Mouse (Mus musculus): ENCODE results near the gene Cep41. TPM values are rescaled to one million over a fixed set of nuclear protein-coding genes. Genes with fewer than 3 reads are reported as not detected.
A peak's percentile ranks its signal among the peaks of the same experiment; 100 is the strongest.

Gene Cep41
- total and polyA plus RNA-seq, 2 experiments from 2014 or later, result 4.7 to 5.7 TPM

DNA sequence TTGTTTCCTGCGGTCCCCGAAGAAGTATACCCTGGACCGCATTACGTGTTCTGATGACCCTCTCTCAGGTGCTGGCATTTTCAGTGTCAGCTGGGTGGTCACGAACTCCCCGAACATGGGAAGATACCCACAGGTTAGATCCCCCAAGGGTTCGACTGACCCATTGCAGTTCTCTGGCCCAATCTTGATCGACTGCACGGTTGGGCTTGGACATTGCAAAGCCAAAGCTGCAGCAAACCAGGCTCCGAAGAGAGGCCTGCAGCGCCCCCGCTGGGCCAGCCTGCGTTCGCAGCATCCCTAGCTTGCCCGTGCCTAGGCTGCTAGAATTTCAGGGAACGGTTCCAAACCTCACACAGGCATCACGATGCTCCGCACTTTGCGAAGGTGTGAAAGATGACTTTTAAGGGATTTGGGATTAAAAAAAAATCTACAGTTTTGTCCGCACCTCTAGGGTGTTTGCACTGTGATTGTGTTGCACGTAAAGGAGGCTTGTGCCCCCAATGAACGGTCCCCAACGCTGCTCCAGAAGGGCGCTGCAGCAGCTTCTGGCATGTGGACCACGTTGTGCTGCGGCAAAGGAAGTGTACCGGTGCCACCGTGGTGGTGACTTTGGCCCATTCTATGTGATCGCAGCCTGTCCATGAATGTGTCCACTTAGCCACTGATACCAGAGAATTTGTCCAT lies 43.5 kb upstream of the Cep41 start:
- Histone ChIP-seq H3K27ac (ENCODE audit: low read depth) (peak overlapping the region; percentile 85), H3K9me3 (replicated peaks; ENCODE audit: control insufficient read depth, low read length) (peaks cover 22% of the 10 kb centered on the region), H3K36me3 (replicated peaks; ENCODE audit: control insufficient read depth, insufficient read depth, low read length) (peaks cover 3% of the 10 kb centered on the region; the same call in 1 of the 2 replicates), H3K27me3 (ENCODE audit: control insufficient read depth, insufficient read depth, low read length) (no peaks in the 10 kb centered on the region), H3K4me3 (ENCODE audit: low read depth, low read length) (peak overlapping the region; percentile 69), H3K9ac (replicated peaks; ENCODE audit: low read depth, low read length) (no peak overlapping the region), H3K4me1 (ENCODE audit: control insufficient read depth, insufficient read depth) (no peaks in the 10 kb centered on the region), H3K4me2 (ENCODE audit: low read depth, low read length) (peak overlapping the region; percentile 54)
- peak; percentile 73 for TF ChIP-seq CTCF (IDR thresholded peaks at IDR 0.05; ENCODE audit: low read depth)
- TF ChIP-seq EP300 (IDR thresholded peaks at IDR 0.05; ENCODE audit: low read depth), result peak; percentile 13; the same call in 1 of the 2 replicates
- peak; percentile 81 for ATAC-seq (ENCODE audit: insufficient read depth, low read depth)
- DNase-seq (ENCODE audit: low spot score), result peak; percentile 82
- WGBS, result 47% methylated on average over 29 of the region's 29 CpGs

DNA sequence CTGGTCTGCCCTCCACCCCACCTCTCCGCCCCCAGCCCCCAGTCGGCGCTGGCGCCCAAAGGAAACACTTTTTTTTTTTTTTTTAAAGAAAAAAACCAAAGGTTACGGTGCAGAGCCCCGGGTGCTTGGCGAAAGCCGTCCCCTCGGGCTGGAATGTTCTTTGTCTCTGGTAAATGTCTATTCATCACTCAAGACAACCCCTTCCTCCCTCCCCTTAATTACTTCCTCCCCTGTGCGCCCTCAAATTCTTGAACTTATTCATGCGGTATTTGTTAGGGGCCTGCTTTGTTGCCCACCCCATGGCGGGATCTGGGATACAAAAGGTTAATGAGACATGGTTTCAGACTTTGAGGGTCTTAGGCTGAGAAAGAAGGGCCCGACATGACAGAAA lies 42.8 kb upstream of the Cep41 start:
- Histone ChIP-seq H3K36me3 (replicated peaks; ENCODE audit: control insufficient read depth, insufficient read depth, low read length) (no peaks in the 10 kb centered on the region), H3K27ac (ENCODE audit: low read depth) (peak overlapping the region; percentile 85), H3K27me3 (ENCODE audit: control insufficient read depth, insufficient read depth, low read length) (no peaks in the 10 kb centered on the region), H3K9me3 (replicated peaks; ENCODE audit: control insufficient read depth, low read length) (peaks cover 22% of the 10 kb centered on the region), H3K4me2 (ENCODE audit: low read depth, low read length) (peak overlapping the region; percentile 54), H3K4me1 (ENCODE audit: control insufficient read depth, insufficient read depth) (no peaks in the 10 kb centered on the region), H3K9ac (replicated peaks; ENCODE audit: low read depth, low read length) (peak overlapping the region; percentile 22; the same call in 1 of the 2 replicates), H3K4me3 (ENCODE audit: low read depth, low read length) (peak overlapping the region; percentile 69)
- WGBS, result 48% methylated on average over 13 of the region's 13 CpGs
- DNase-seq (ENCODE audit: low spot score), result no peak
- no peak for TF ChIP-seq EP300 (IDR thresholded peaks at IDR 0.05; ENCODE audit: low read depth)
- no peak for TF ChIP-seq CTCF (IDR thresholded peaks at IDR 0.05; ENCODE audit: low read depth)
- ATAC-seq (ENCODE audit: insufficient read depth, low read depth), result no peak

DNA sequence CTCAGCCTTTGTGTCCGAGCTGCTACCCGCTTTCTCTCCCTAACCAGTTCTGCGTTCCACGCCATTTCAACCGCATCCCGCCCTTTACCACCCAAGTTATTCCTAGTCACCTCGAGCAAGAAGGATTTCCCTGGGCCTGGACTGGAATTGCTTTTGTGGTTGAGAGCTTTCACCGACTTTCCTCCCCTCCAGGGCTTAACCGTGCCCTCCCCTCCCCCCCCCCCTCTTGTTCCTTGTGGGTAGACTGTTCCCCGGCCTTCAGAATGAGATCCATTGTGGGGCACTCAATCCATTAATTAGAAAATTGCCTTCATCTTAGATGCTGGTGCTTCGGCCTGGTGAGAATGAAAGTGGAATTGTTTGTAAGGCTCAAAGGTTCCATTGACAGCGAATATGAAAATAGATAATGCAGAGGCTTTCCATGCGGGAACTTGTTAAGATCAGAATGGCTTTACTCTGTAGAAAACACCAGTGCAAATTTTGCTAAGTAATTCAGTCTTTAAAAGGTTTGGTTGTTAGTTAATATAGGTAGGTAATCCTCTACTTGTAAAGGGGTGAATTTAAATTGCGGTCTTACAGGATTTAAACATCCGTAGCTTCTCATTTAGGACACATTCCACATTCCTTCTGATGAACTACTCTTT lies 42.3 kb upstream of the Cep41 start:
- 52% methylated on average over 15 of the region's 15 CpGs for WGBS
- Histone ChIP-seq H3K4me2 (ENCODE audit: low read depth, low read length) (peak overlapping the region; percentile 54), H3K9ac (replicated peaks; ENCODE audit: low read depth, low read length) (peak overlapping the region; percentile 49), H3K4me3 (ENCODE audit: low read depth, low read length) (peak overlapping the region; percentile 69), H3K27me3 (ENCODE audit: control insufficient read depth, insufficient read depth, low read length) (no peaks in the 10 kb centered on the region), H3K4me1 (ENCODE audit: control insufficient read depth, insufficient read depth) (no peaks in the 10 kb centered on the region), H3K36me3 (replicated peaks; ENCODE audit: control insufficient read depth, insufficient read depth, low read length) (no peaks in the 10 kb centered on the region), H3K9me3 (replicated peaks; ENCODE audit: control insufficient read depth, low read length) (peaks cover 22% of the 10 kb centered on the region), H3K27ac (ENCODE audit: low read depth) (peak overlapping the region; percentile 85)
- ATAC-seq (ENCODE audit: insufficient read depth, low read depth), result no peak
- no peak for DNase-seq (ENCODE audit: low spot score)
- TF ChIP-seq EP300 (IDR thresholded peaks at IDR 0.05; ENCODE audit: low read depth) (no peak), CTCF (IDR thresholded peaks at IDR 0.05; ENCODE audit: low read depth) (no peak)

DNA sequence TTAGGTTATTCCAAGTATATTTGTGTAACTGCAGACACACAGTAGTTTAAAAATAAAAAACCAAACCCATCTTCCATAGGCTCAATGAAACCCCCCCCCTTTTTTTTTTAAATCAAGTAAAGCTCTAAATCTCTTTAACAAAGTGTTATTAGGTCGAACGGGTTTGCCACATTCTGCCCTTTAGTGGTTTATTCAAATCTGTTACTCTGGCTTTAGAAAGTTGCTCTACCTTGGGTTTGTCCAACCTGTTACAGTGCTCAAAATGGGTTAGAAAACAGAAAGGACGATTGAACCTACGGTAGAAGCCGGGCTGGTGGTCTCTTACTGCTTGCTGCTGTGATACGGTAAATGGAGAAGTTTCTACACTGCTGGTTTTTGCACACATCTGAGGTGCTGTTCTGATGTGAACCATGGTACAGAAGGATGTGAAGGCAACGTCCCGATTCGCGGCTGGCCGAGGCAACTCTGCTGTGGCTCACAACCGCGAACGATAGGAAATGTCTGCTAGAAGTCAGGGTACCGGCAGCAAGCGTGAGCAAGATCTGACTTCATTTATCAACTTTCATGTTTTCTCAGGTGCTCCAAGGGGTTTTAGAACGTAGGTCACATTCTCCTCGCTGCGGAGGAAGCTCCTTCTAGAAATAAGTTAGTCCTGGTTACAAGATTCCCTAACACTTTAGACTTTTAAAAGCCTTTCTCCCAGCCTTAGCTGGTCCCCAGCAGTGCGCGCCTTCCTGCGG lies 41.6 kb upstream of the Cep41 start:
- Histone ChIP-seq H3K4me3 (ENCODE audit: low read depth, low read length) (peak overlapping the region; percentile 69), H3K4me2 (ENCODE audit: low read depth, low read length) (peak overlapping the region; percentile 54), H3K4me1 (ENCODE audit: control insufficient read depth, insufficient read depth) (no peaks in the 10 kb centered on the region), H3K27me3 (ENCODE audit: control insufficient read depth, insufficient read depth, low read length) (no peaks in the 10 kb centered on the region), H3K27ac (ENCODE audit: low read depth) (peak overlapping the region; percentile 85), H3K36me3 (replicated peaks; ENCODE audit: control insufficient read depth, insufficient read depth, low read length) (no peaks in the 10 kb centered on the region), H3K9ac (replicated peaks; ENCODE audit: low read depth, low read length) (peak overlapping the region; percentile 49), H3K9me3 (replicated peaks; ENCODE audit: control insufficient read depth, low read length) (peaks cover 22% of the 10 kb centered on the region)
- no peak for ATAC-seq (ENCODE audit: insufficient read depth, low read depth)
- TF ChIP-seq CTCF (IDR thresholded peaks at IDR 0.05; ENCODE audit: low read depth), result no peak
- no peak for TF ChIP-seq EP300 (IDR thresholded peaks at IDR 0.05; ENCODE audit: low read depth)
- no peak for DNase-seq (ENCODE audit: low spot score)
- WGBS, result 51% methylated on average over 22 of the region's 22 CpGs

DNA sequence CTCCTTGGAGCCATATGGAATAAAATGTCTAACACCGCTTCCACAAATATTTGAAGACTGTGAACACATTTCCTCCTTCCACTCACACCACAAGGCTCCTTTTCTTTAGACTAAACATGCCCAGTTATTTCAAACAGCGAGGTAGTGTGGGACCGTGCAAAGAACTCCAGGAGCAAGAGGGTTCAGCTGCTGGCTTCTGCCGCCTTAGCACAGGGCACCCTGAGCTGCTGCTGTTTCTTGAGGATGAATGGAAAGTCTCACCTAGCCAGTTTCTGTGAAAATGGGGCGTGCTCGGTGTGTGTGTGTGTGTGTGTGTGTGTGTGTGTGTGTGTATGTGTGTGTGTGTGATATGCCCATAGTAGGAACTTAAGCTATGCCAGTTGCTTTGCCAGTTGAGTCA lies 40.9 kb upstream of the Cep41 start:
- DNase-seq (ENCODE audit: low spot score) (no peak), ATAC-seq (ENCODE audit: insufficient read depth, low read depth) (no peak)
- Histone ChIP-seq H3K4me1 (ENCODE audit: control insufficient read depth, insufficient read depth) (no peaks in the 10 kb centered on the region; the same call in 1 of the 2 replicates), H3K9me3 (replicated peaks; ENCODE audit: control insufficient read depth, low read length) (peaks cover 22% of the 10 kb centered on the region), H3K4me2 (ENCODE audit: low read depth, low read length) (no peak overlapping the region), H3K4me3 (ENCODE audit: low read depth, low read length) (no peak overlapping the region), H3K27ac (ENCODE audit: low read depth) (no peak overlapping the region; the same call in 1 of the 2 replicates), H3K36me3 (replicated peaks; ENCODE audit: control insufficient read depth, insufficient read depth, low read length) (no peaks in the 10 kb centered on the region), H3K9ac (replicated peaks; ENCODE audit: low read depth, low read length) (no peak overlapping the region), H3K27me3 (ENCODE audit: control insufficient read depth, insufficient read depth, low read length) (no peaks in the 10 kb centered on the region)
- TF ChIP-seq CTCF (IDR thresholded peaks at IDR 0.05; ENCODE audit: low read depth), result no peak
- no peak for TF ChIP-seq EP300 (IDR thresholded peaks at IDR 0.05; ENCODE audit: low read depth)
- 68% methylated on average over 6 of the region's 6 CpGs for WGBS
